Mouse (Mus musculus) kidney, embryonic 14.5 days (tissue): ENCODE measurements at regions not wholly inside any gene's neighbourhood (a gene's known extent, or its start where the extent isn't known, plus 50 kb on each side); places are given as distances from the start of the nearest gene placed in this dataset.

ENCODE experiments used
- ATAC-seq: fragments of 200-750 bp; cut with Nextera tagmentation; 2 replicates; pipeline ENCODE4 v1.8.0; 2017; ENCODE audit warnings: moderate number of reproducible peaks, mild to moderate bottlenecking, moderate TSS enrichment, moderate library complexity; ENCODE audit not compliant: low FRiP score, low TSS enrichment
- H3K27ac ChIP-seq: fragments of 300-500 bp; sonication (generic); 2 replicates; pipeline ENCODE4 v1.5.1; 2014; ENCODE audit warnings: low read depth, mild to moderate bottlenecking, low read length, moderate library complexity, mixed read lengths
- H3K27me3 ChIP-seq: fragments of 300-500 bp; sonication (generic); 2 replicates; pipeline ENCODE4 v1.6.1; 2014; ENCODE audit warnings: mild to moderate bottlenecking, low read length; ENCODE audit not compliant: control insufficient read depth, insufficient read depth
- H3K36me3 ChIP-seq: fragments of 300-500 bp; sonication (generic); 2 replicates; pipeline ENCODE4 v1.6.1; 2014; ENCODE audit warnings: low read length, mixed read lengths; ENCODE audit not compliant: control insufficient read depth, insufficient read depth
- H3K4me1 ChIP-seq: fragments of 300-500 bp; sonication (generic); 2 replicates; pipeline ENCODE4 v1.6.1; 2014; ENCODE audit warnings: low read length, mixed read lengths; ENCODE audit not compliant: control insufficient read depth, insufficient read depth
- H3K4me2 ChIP-seq: fragments of 300-500 bp; sonication (generic); replicated peaks from 2 replicates; pipeline ENCODE4 v1.6.1; 2014; ENCODE audit warnings: low read depth, mild to moderate bottlenecking, low read length
- H3K4me3 ChIP-seq: fragments of 300-500 bp; sonication (generic); 2 replicates; pipeline ENCODE4 v1.5.1; 2014; ENCODE audit warnings: mild to moderate bottlenecking, low read length
- H3K9ac ChIP-seq: fragments of 300-500 bp; sonication (generic); 2 replicates; pipeline ENCODE4 v1.6.1; 2014; ENCODE audit warnings: low read depth, mild to moderate bottlenecking, low read length, moderate library complexity
- H3K9me3 ChIP-seq: fragments of 300-500 bp; sonication (generic); 2 replicates; pipeline ENCODE4 v1.6.1; 2016; ENCODE audit warnings: low read length; ENCODE audit not compliant: control insufficient read depth
- WGBS: fragments of 180-500 bp; shearing (Covaris S2); extraction: QIAGEN DNeasy Blood & Tissue Kit; methylation state at CpG from one replicate; pipeline ENCODE4 v1.1.7; 2014; 5-methylcytosine and 5-hydroxymethylcytosine counted together

GRCm38 (mm10) chr9:68585751-68586150, 67.8 kb upstream of the Rora start:
- H3K27ac ChIP-seq: no peak overlapping the region

DNA sequence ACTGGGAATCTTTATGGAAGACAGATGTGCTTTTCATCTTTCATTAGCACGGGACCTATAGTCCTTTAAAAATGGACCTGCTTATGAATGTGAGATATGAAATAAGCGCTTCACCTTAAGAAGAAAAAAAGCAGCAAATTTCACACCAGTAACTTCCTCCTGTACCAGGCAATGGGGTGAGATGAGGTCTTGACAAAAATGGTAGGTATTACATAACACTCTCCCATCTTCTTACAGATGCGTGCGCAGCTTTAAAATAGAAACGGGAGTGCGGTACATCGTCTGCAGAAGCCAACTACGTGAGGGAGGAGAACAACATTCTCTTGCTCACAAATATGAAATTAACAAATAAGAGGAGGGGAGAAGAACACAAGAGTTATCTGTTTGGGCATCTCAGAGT, 62.6 kb upstream of the Rora start:
- Histone ChIP-seq H3K27me3 (no peaks in the 10 kb centered on the region), H3K9me3 (no peaks in the 10 kb centered on the region), H3K4me1 (no peaks in the 10 kb centered on the region), H3K36me3 (no peaks in the 10 kb centered on the region), H3K27ac (no peak overlapping the region), H3K9ac (no peak overlapping the region), H3K4me3 (no peak overlapping the region), H3K4me2 (no peak overlapping the region)
- WGBS: 95% methylated on average over 8 of the region's 8 CpGs
- ATAC-seq: no peak

More at GRCm38 (mm10) chr9:68585751-68586150, 67.8 kb upstream of the Rora start:
- 61% methylated on average over 1 of the region's 1 CpGs for WGBS
- no peaks in the 10 kb centered on the region for H3K9me3 ChIP-seq
- no peaks in the 10 kb centered on the region for H3K4me1 ChIP-seq
- H3K36me3 ChIP-seq: no peaks in the 10 kb centered on the region
- no peak overlapping the region for H3K4me2 ChIP-seq
- no peak overlapping the region for H3K9ac ChIP-seq
- H3K4me3 ChIP-seq: no peak overlapping the region
- no peaks in the 10 kb centered on the region for H3K27me3 ChIP-seq
- ATAC-seq: no peak

DNA sequence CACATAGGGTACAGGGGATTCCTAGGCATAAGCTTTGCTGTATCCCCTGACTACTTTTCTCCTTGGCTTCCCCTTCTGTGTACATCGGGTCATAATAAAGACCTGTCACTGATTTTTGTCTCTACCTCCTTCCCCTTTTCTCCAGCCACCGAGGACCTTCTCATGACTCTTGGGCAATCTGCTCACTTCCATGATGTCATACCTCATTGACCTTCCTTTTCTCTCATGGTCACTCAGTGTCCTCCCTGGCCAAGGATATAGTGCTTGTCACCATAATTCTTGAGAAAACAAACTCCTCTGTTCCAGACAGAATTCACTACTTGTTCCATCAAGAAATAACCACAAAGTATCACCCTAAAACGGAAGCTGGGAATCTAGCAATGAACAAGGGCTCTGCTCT, 60.6 kb upstream of the Rora start:
- Histone ChIP-seq H3K9ac (no peak overlapping the region), H3K4me1 (no peaks in the 10 kb centered on the region), H3K9me3 (no peaks in the 10 kb centered on the region), H3K27me3 (no peaks in the 10 kb centered on the region), H3K27ac (no peak overlapping the region), H3K4me3 (no peak overlapping the region), H3K36me3 (no peaks in the 10 kb centered on the region), H3K4me2 (no peak overlapping the region)
- no peak for ATAC-seq
- 62% methylated on average over 3 of the region's 3 CpGs for WGBS

GRCm38 (mm10) chr9:68594586-68594985, 59.0 kb upstream of the Rora start:
- no peak for ATAC-seq
- no peak overlapping the region for H3K27ac ChIP-seq
- no peaks in the 10 kb centered on the region for H3K9me3 ChIP-seq
- no peak overlapping the region for H3K4me3 ChIP-seq
- H3K4me1 ChIP-seq: no peaks in the 10 kb centered on the region
- H3K36me3 ChIP-seq: no peaks in the 10 kb centered on the region
- H3K9ac ChIP-seq: no peak overlapping the region
- no peaks in the 10 kb centered on the region for H3K27me3 ChIP-seq
- H3K4me2 ChIP-seq: no peak overlapping the region
- WGBS: 65% methylated on average over 2 of the region's 2 CpGs
